Mouse (Mus musculus): ENCODE results near the gene Serpina1d. TPM values are rescaled to one million over a fixed set of nuclear protein-coding genes. Genes with fewer than 3 reads are reported as not detected.
"Not testable (repeated sequence)": the region's sequence is repeated elsewhere in the genome, so short reads cannot be mapped to it uniquely, and the experiment has no call there.

The Serpina1d gene
- 0.91 and 2.6 TPM in 2 replicates for polyA plus RNA-seq (2012; rRNA removed)

DNA sequence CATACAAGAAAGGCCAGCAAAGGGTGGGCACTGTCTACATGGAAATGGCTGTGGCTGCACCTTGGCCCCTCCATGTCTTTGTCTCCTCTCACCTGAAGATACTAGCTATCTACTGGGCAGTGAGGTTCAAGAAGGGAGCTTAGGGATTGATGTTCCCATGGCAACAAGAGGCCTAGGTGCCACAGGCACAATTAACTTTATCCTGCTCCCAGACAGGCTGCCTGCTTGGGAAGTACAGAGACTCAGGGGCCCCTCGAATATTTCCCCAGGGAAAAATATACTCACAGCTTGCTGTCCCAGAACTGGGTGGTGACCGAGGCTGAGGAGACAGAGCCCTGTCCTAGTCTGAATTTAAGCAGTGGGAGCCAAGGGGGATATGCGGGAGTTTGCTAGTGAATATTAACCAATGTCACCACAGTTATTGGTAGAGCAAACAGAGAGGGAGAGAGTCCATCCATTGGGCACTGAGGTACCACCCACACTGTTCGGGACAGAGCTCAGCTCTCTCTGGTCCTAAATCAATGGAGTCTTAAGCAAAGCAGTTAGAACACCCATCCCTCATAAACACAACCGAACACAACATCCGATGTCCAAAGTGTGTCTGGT is at the start of gene Serpina1d:
Serpina1d (minus strand) TSS at position 347 of the 606 bp plus-strand sequence.
- DNase-seq; H3K4me1 ChIP-seq (ENCODE audit: control insufficient read depth, insufficient read depth, low read length); H3K4me3 ChIP-seq (replicated peaks; ENCODE audit: extremely low read depth, low read depth, low read length): not testable (repeated sequence)
- 72% methylated on average over 6 of the region's 6 CpGs for WGBS

DNA sequence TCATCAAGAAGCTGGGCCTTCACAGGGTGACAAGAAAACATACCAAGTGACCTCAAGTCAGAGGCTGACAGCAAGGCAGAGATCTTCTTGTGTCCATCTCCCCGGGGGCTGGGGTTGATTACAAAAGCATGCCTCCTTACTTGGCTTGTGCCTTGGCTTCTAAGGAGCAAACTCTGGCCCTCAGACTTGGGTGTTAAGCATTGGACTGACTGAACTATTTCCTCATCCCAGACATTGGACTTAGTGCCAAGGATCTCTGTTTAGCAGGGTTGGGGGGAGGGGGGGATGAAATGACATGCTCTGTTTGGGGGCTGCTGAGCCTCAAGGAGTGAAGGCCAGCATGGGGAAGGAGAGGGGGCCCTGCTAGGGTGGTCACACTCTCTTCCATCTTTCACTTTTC is 2.8 kb downstream of the Serpina1d start:
- not testable (repeated sequence) for H3K4me3 ChIP-seq (replicated peaks; ENCODE audit: extremely low read depth, low read depth, low read length); H3K4me1 ChIP-seq (ENCODE audit: control insufficient read depth, insufficient read depth, low read length); DNase-seq
- 55% methylated on average over 1 of the region's 1 CpGs for WGBS

DNA sequence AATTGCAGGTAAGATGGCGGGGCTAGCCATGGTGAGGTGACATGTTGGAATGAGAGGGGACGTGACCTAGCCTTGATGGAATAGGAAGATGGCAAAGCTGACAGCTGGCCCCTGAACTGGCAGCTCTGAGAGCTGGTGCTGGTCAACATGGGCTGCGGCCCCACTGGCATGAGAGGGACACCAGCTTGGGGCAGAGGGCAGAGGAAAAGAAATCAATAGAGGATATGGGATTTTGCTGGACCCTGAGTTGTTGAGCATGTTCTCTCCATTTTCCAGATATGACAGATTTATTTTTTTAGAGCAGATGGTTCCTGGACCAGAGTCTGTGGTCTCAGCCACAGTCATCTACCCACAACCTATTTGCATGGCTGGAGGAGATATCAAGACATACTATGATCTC is 10.3 kb downstream of the Serpina1d start:
- not testable (repeated sequence) for H3K4me1 ChIP-seq (ENCODE audit: control insufficient read depth, insufficient read depth, low read length); H3K4me3 ChIP-seq (replicated peaks; ENCODE audit: extremely low read depth, low read depth, low read length); DNase-seq
- WGBS = 67% methylated on average over 3 of the region's 3 CpGs

DNA sequence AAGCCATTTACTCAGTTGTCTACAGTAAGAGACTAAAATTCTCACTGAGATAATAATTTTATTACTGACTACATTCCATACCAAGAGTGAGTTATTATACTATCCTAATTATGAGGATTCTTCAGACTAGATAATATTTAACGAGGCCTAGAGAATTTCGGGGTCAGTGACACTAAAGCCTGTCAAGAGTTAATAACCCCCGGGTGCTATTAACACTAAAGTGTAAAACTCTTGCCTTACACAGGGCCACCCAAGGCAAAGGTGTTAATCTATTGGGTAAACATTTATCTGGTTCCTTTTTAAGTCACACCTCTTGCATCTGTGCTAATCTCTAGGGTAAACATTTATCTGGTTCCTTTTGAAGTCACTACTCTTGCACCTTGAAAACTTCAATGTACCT is 13.1 kb downstream of the Serpina1d start:
- H3K4me1 ChIP-seq (ENCODE audit: control insufficient read depth, insufficient read depth, low read length); H3K4me3 ChIP-seq (replicated peaks; ENCODE audit: extremely low read depth, low read depth, low read length); DNase-seq: not testable (repeated sequence)
- 76% methylated on average over 3 of the region's 3 CpGs for WGBS

DNA sequence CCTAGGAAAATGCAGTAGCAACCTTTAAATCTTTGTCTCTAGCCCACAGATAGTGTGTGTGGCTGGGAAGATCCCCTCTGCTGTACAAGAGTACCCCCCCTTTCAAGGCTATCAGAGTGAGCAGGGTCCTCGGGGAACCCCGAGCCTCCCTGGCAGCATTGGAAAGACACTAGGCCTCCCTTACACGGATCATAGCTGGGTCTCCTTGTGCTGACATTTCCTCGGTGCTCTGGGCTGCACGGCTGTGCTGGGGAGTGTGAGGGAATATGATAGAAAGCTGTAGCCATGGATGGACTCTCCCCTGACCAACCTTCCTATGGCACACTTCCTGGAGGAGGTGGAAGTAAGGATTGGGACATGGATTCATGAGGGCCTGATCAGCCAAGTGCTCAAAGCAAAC is 27.4 kb downstream of the Serpina1d start:
- 76% methylated on average over 5 of the region's 5 CpGs for WGBS
- DNase-seq = not testable (repeated sequence)

DNA sequence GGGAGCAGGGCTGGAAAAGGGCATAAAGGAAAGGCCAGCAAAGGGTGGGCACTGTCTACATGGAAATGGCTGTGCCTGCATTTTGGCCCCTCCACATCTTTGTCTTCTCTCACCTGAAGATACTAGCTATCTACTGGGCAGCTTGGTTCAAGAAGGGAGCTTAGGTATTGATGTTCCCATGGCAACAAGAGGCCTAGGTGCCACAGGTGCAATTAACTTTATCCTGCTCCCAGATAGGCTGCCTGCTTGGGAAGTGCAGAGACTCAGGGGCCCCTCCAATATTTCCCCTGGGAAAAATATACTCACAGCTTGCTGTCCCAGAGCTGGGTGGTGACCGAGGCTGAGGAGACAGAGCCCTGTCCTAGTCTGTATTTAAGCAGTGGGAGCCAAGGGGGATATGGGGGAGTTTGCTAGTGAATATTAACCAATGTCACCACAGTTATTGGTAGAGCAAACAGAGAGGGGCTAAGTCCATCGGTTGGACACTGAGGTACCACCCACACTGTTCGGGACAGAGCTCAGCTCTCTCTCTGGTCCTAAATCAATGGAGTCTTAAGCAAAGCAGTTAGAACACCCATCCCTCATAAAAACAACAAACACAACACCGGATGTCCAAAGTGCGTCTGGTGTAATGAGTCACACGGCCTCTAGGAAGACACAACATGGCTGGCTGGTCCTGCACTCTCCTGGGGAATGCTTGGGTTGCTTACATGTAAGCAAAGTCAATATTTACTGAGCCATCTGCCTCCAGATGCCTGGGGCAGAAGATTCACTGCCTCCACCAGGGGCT is 35.4 kb downstream of the Serpina1d start:
- WGBS = 80% methylated on average over 6 of the region's 6 CpGs
- not testable (repeated sequence) for H3K4me1 ChIP-seq (ENCODE audit: control insufficient read depth, insufficient read depth, low read length); H3K4me3 ChIP-seq (replicated peaks; ENCODE audit: extremely low read depth, low read depth, low read length); DNase-seq

More for the DNA sequence above, 27.4 kb downstream of the Serpina1d start:
- H3K4me3 ChIP-seq (replicated peaks; ENCODE audit: extremely low read depth, low read depth, low read length); H3K4me1 ChIP-seq (ENCODE audit: control insufficient read depth, insufficient read depth, low read length): not testable (repeated sequence)

DNA sequence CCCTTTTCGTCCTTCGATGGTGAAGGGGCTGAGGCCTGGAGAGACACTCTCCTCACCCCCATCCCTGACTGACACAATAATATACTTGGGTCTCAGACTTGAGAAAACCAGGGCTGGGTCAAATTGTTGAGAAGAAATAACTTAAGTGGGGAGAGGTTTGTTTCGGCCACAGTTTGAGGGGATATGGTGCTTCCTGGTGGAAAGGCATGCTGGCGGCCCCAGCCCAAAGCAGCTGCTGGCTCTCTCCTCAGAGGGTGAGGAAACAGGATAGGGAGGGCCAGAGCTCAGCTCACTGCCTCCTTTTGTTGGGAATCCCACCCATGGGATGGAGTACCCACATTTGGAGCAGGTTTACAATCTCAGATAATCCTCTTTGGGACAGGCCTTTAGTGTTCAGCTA is 37.8 kb downstream of the Serpina1d start:
- 74% methylated on average over 4 of the region's 4 CpGs for WGBS
- H3K4me3 ChIP-seq (replicated peaks; ENCODE audit: extremely low read depth, low read depth, low read length); DNase-seq; H3K4me1 ChIP-seq (ENCODE audit: control insufficient read depth, insufficient read depth, low read length): not testable (repeated sequence)

DNA sequence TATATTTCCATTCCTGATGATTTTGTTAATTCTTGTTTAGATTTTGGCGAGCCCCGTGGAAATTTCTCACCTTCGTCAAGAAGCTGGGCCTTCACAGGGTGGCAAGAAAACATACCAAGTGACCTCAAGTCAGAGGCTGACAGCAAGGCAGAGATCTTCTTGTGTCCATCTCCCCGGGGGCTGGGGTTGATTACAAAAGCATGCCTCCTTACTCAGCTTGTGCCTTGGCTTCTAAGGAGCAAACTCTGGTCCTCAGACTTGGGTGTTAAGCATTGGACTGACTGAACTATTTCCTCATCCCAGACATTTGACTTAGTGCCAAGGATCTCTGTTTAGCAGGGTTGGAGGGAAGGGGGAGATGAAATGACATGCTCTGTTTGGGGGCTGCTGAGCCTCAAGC is 38.3 kb downstream of the Serpina1d start:
- DNase-seq = not testable (repeated sequence)

More for the DNA sequence above, 38.3 kb downstream of the Serpina1d start:
- not testable (repeated sequence) for H3K4me3 ChIP-seq (replicated peaks; ENCODE audit: extremely low read depth, low read depth, low read length); H3K4me1 ChIP-seq (ENCODE audit: control insufficient read depth, insufficient read depth, low read length)
- 68% methylated on average over 4 of the region's 4 CpGs for WGBS

Other genes starting within 250 kb of the Serpina1d start
- gene Ppp4r4, start 241.3 kb downstream of the Serpina1d start, polyA plus RNA-seq (2012; rRNA removed) = 3.1 and 4.3 TPM in 2 replicates
- 0.10 and 0.22 TPM in 2 replicates for gene Serpina10, start 142.1 kb downstream of the Serpina1d start, polyA plus RNA-seq (2012; rRNA removed)
- gene Serpina6, start 116.4 kb downstream of the Serpina1d start, polyA plus RNA-seq (2012; rRNA removed) = 0.07 TPM in 1 of 2 replicates, not detected in the other
- gene Serpina16, start 97.5 kb downstream of the Serpina1d start, polyA plus RNA-seq (2012; rRNA removed) = not detected in 2 replicates
- gene Serpina1f, start 78.1 kb downstream of the Serpina1d start, polyA plus RNA-seq (2012; rRNA removed) = not detected in 2 replicates
- 1.1 and 5.0 TPM in 2 replicates for gene Serpina1b, start 56.8 kb upstream of the Serpina1d start, polyA plus RNA-seq (2012; rRNA removed)
- gene Serpina1a, start 90.0 kb upstream of the Serpina1d start, polyA plus RNA-seq (2012; rRNA removed) = 0.75 and 2.3 TPM in 2 replicates
- gene Serpina1c, start 131.3 kb upstream of the Serpina1d start, polyA plus RNA-seq (2012; rRNA removed) = 2.0 and 6.3 TPM in 2 replicates
- 1.8 and 2.9 TPM in 2 replicates for gene Serpina1e, start 185.4 kb upstream of the Serpina1d start, polyA plus RNA-seq (2012; rRNA removed)
- 0.15 TPM in 1 of 2 replicates, not detected in the other for gene Serpina11, start 216.4 kb upstream of the Serpina1d start, polyA plus RNA-seq (2012; rRNA removed)
- 1.4 and 2.7 TPM in 2 replicates for gene Serpina9, start 240.2 kb upstream of the Serpina1d start, polyA plus RNA-seq (2012; rRNA removed)